Mouse (Mus musculus) cerebellum, adult 11-12 months (tissue): ENCODE data around the gene Mcm5.

Experiments
- DNase-seq: peaks from one replicate; pipeline ENCODE4 v3.0.0; 2022

The Mcm5 gene

DNA sequence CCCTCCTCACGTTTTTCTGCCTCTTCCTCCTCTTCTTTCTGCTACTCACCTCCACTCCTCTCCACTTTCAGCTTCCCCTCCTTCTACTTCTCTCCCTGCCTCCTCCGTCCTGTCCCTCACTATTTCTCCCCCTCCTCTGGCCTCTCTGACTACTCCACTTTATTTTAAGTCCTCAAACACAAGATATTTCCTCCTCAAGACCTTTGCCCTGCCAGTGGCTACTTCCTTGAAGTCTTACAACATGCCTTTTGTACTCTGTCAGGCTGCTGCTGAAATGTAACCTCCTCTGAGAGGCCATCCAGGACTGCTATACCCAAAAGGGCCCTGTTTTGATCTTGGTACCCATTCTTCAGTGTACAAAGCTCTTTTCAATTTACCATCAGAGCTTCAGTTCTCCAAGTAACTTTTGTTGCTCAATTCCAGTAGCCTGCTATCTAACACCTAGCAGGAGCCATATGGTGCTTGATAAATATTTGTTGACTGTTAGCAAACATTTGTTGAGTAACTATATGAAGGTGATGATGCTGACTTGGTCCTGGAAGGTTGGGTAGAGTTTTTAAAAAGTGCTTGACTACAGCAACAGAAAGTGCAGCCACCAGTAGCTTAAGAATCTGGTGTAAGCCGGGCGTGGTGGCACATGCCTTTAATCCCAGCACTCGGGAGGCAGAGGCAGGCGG, 62.8 kb downstream of the Mcm5 start:
- DNase-seq, result no peak
